In the genomic region with DNA sequence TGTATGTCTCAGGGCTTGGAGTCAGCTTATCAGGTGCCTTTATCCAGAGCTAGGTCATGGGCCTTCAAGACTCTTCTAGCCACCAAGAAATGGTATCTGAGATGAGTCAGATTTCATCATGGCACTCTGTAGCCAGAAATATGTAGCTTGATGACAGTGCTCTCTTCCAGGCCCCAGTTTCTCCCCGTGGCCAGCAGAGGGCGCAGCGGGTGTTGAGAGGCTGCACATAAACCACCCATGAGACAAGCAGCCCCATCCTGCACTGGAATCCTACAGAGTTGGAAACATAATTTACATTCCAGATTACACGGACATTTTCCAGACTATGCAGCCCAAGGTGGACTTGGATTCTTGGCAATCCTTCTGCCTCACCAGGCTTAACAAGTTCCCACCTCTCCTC, we compare ENCODE assay signal across 9 mouse cellular contexts. TPM values are rescaled to one million over a fixed set of nuclear protein-coding genes. Genes with fewer than 3 reads are reported as not detected.
DNase-seq lines count a peak whose midpoint lies in the region; TF ChIP-seq lines count a peak whose summit lies in the region.
"Had no signal": no experiment of that assay in that cellular context is flagged by ENCODE, and none has a peak within 500 bp of the region (broad histone marks: within the 10 kb centered on the region; RNA-seq: fewer than 3 reads in every experiment).

No protein-coding gene starts in this region.

- DNase-seq in 416B (ENCODE audit: low read depth) (peak; percentile 86), MN1 (ENCODE audit: low spot score) (peak; percentile 82)
- peak; percentile 64 for DNase-seq in cerebellum, adult 8-10 months
- DNase-seq in gastrocnemius, postnatal 10 days, result peak; percentile 79
- DNase-seq in kidney, postnatal 36 days, result peak; percentile 66 to 89
- peak; percentile 68 for DNase-seq in lung, adult 2 months
- peak; percentile 78 to 87 for DNase-seq in right cerebral cortex, postnatal 10 days (ENCODE audit: low spot score in 2 of 2)
- peak; percentile 71 for DNase-seq in urinary bladder, postnatal 25 days (ENCODE audit: low spot score)

- no peak overlapping the region for H3K4me3 ChIP-seq in lung, adult 2 months (replicated peaks; ENCODE audit: extremely low read depth, low read depth, low read length)

- TF ChIP-seq POLR2A in lung, adult 2 months (IDR thresholded peaks at IDR 0.05; ENCODE audit: borderline replicate concordance, extremely low read depth, low read depth, low read length), result no peak

- WGBS in lung, adult 2 months, result 8% methylated on average over 4 of the region's 4 CpGs

- H3K4me1 ChIP-seq in lung, adult 2 months (ENCODE audit: control insufficient read depth, insufficient read depth, low read length), result no peaks in the 10 kb centered on the region; the same call in 1 of the 2 replicates

- TF ChIP-seq CTCF in lung, adult 2 months (IDR thresholded peaks at IDR 0.05; ENCODE audit: insufficient read depth, low read length), result peak; percentile 80

RNA-seq across cellular contexts. Expression of a gene that starts 17.6 kb away (rescaled TPM):
- not detected for total RNA-seq in gastrocnemius, postnatal 10 days (2021)
- not detected in 2 replicates for polyA plus RNA-seq in lung, adult 2 months (2012; rRNA removed)

RNA-seq across cellular contexts. Expression of a gene that starts 29.5 kb away (rescaled TPM):
- 10 to 100 TPM; 28.5 to 36.2 TPM for total RNA-seq in gastrocnemius, postnatal 10 days (2021)
- polyA plus RNA-seq in lung, adult 2 months (2012; rRNA removed), result 14.0 and 24.0 TPM in 2 replicates

RNA-seq across cellular contexts. Expression of a gene that starts 32.4 kb away (rescaled TPM):
- total RNA-seq in gastrocnemius, postnatal 10 days (2021), result not detected
- 1.8 and 16.1 TPM in 2 replicates for polyA plus RNA-seq in lung, adult 2 months (2012; rRNA removed)

RNA-seq across cellular contexts. Expression of a gene that starts 43.8 kb away (rescaled TPM):
- total RNA-seq in gastrocnemius, postnatal 10 days (2021), result not detected
- polyA plus RNA-seq in lung, adult 2 months (2012; rRNA removed), result not detected in 2 replicates
- polyA plus RNA-seq: liver, embryonic 16.5 days had no signal
